21 mouse cellular contexts compared by ENCODE assay signal in the genomic region with DNA sequence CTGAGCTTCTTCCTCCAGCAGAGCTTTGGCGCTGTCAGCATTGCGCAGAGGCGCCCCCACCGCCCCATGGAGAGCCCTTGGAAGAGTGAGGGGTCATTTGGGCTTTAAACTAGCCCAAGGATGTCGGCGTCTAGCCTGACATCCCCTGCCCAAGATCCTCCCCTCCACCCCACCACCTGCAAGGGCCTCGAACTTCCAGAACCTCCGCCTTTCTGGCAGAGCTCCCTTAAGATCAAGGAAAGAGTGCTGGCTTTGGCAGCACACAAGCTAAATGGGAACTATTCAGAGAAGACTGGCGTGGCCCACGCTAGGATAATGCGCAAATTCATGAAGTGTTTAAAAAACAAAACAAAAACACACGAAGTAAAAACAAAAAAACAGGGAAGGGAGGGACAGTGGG. TPM values are rescaled to one million over a fixed set of nuclear protein-coding genes. Genes with fewer than 3 reads are reported as not detected.
DNase-seq lines count a peak whose midpoint lies in the region; ATAC-seq lines count a peak whose summit lies in the region.
"Had no signal": no experiment of that assay in that cellular context is flagged by ENCODE, and none has a peak within 500 bp of the region (broad histone marks: within the 10 kb centered on the region; RNA-seq: fewer than 3 reads in every experiment).

No protein-coding gene starts in this region.

- 0 out of 2 replicates have a peak, but pooled peaks have one; percentile 28 for ATAC-seq in hindbrain, embryonic 13.5 days (ENCODE audit: low FRiP score)
- ATAC-seq in midbrain, embryonic 13.5 days: no peak; the same call in 1 of the 2 replicates
- no peak for ATAC-seq in erythroid progenitor cell, adult 5-6 weeks (replicated peaks; ENCODE audit: low FRiP score, poor library complexity, severe bottlenecking)
- ATAC-seq: intestine, postnatal 0 days; liver, embryonic 12.5 days had no signal

- H3K27me3 ChIP-seq in heart, embryonic 10.5 days (ENCODE audit: insufficient read depth, poor library complexity, severe bottlenecking): peaks cover 69% of the 10 kb centered on the region
- H3K27me3 ChIP-seq in hindbrain, embryonic 13.5 days: peaks cover 87% of the 10 kb centered on the region
- peaks cover 48% of the 10 kb centered on the region for H3K27me3 ChIP-seq in midbrain, embryonic 13.5 days

- 28% methylated on average over 12 of the region's 12 CpGs for WGBS in heart, embryonic 10.5 days
- WGBS in hindbrain, embryonic 13.5 days: 11% methylated on average over 12 of the region's 12 CpGs
- 20% methylated on average over 12 of the region's 12 CpGs for WGBS in midbrain, embryonic 13.5 days

- peaks cover 20% of the 10 kb centered on the region for H3K4me1 ChIP-seq in heart, embryonic 10.5 days
- peaks cover 13% of the 10 kb centered on the region for H3K4me1 ChIP-seq in hindbrain, embryonic 13.5 days (replicated peaks)
- H3K4me1 ChIP-seq in midbrain, embryonic 13.5 days (replicated peaks): peaks cover 53% of the 10 kb centered on the region

- H3K4me2 ChIP-seq in hindbrain, embryonic 13.5 days: no peak overlapping the region
- H3K4me2 ChIP-seq in midbrain, embryonic 13.5 days (replicated peaks): peak overlapping the region; percentile 39
- H3K4me2 ChIP-seq: lung, embryonic 15.5 days had no signal

- DNase-seq in heart, embryonic 10.5 days (ENCODE audit: low spot score): no peak
- DNase-seq in heart, postnatal 25 days (ENCODE audit: low spot score): no peak
- DNase-seq in ES-CJ7 (ENCODE audit: low read depth, low spot score): peak; percentile 64
- no peak for DNase-seq in spleen, adult 12 weeks (ENCODE audit: low spot score)
- no peak for DNase-seq in thymus, adult 18-20 months
- DNase-seq: adrenal gland, postnatal 25 days; cerebellum, adult 9-11 months; kidney, postnatal 14 days had no signal

- peak overlapping the region; percentile 36 for H3K4me3 ChIP-seq in heart, embryonic 10.5 days
- no peak overlapping the region for H3K4me3 ChIP-seq in hindbrain, embryonic 13.5 days
- H3K4me3 ChIP-seq in midbrain, embryonic 13.5 days (replicated peaks): no peak overlapping the region
- H3K4me3 ChIP-seq: forebrain, embryonic 12.5 days; liver, embryonic 12.5 days; lung, embryonic 15.5 days; myocyte had no signal

- H3K9me3 ChIP-seq in heart, embryonic 10.5 days: no peaks in the 10 kb centered on the region
- no peaks in the 10 kb centered on the region for H3K9me3 ChIP-seq in hindbrain, embryonic 13.5 days
- H3K9me3 ChIP-seq in midbrain, embryonic 13.5 days: no peaks in the 10 kb centered on the region
- H3K9me3 ChIP-seq: embryonic facial prominence, embryonic 12.5 days; forebrain, embryonic 12.5 days; G1E; liver, embryonic 12.5 days; lung, embryonic 15.5 days had no signal

- intact Hi-C loops in heart, postnatal 25 days (cut with DNase I): no loop called here

- no peak overlapping the region for H3K27ac ChIP-seq in heart, embryonic 10.5 days
- H3K27ac ChIP-seq in hindbrain, embryonic 13.5 days: no peak overlapping the region
- 0 out of 2 replicates have a peak overlapping the region, but pooled peaks have one; percentile 32 for H3K27ac ChIP-seq in midbrain, embryonic 13.5 days
- H3K27ac ChIP-seq: embryonic facial prominence, embryonic 12.5 days; forebrain, embryonic 12.5 days; liver, embryonic 12.5 days; lung, embryonic 15.5 days had no signal

- H3K9ac ChIP-seq in hindbrain, embryonic 13.5 days: no peak overlapping the region
- no peak overlapping the region for H3K9ac ChIP-seq in midbrain, embryonic 13.5 days (replicated peaks)
- H3K9ac ChIP-seq: embryonic facial prominence, embryonic 12.5 days; forebrain, embryonic 12.5 days; liver, embryonic 12.5 days; lung, embryonic 15.5 days had no signal

- no peaks in the 10 kb centered on the region for H3K36me3 ChIP-seq in heart, embryonic 10.5 days
- H3K36me3 ChIP-seq in hindbrain, embryonic 13.5 days: no peaks in the 10 kb centered on the region
- H3K36me3 ChIP-seq in midbrain, embryonic 13.5 days: no peaks in the 10 kb centered on the region
- H3K36me3 ChIP-seq: embryonic facial prominence, embryonic 12.5 days; forebrain, embryonic 12.5 days; G1E; liver, embryonic 12.5 days; lung, embryonic 15.5 days had no signal

RNA-seq across cellular contexts. Expression of a gene that starts 21.4 kb away (rescaled TPM):
- polyA plus RNA-seq in heart, embryonic 10.5 days (2016; fragmentation: Nextera tagmentation; extraction: Ambion mirVana): 0.20 and 0.57 TPM in 2 replicates
- total RNA-seq in heart, postnatal 25 days (2021): not detected
- polyA plus RNA-seq in hindbrain, embryonic 13.5 days (2015; fragmentation: Nextera tagmentation; extraction: Ambion mirVana): 22.8 and 24.1 TPM in 2 replicates
- 133 and 155 TPM in 2 replicates for polyA plus RNA-seq in midbrain, embryonic 13.5 days (2015; fragmentation: Nextera tagmentation; extraction: Ambion mirVana)
- total RNA-seq in erythroid progenitor cell, adult 5-6 weeks (2015; ENCODE audit: low replicate concordance): not detected in 2 replicates
- not detected in 2 replicates for total RNA-seq in erythroid progenitor cell, adult 5-6 weeks (2017; ENCODE audit: low replicate concordance)
- total RNA-seq: adrenal gland, postnatal 25 days; megakaryocyte progenitor cell, adult 5-6 weeks had no signal
- polyA plus RNA-seq: G1E; gonadal fat pad, adult 2 months; heart, postnatal 0 days; intestine, postnatal 0 days; liver, embryonic 12.5 days; lung, embryonic 15.5 days; myocyte had no signal

Comparison
In these comparisons a context has a peak if more than half of its experiments do, and no peak if none do; other contexts are left out.
1. RNA of a gene that starts 21.4 kb away (polyA plus RNA-seq): 133 to 155 TPM in midbrain, embryonic 13.5 days and 22.8 to 24.1 TPM in hindbrain, embryonic 13.5 days; 0.20 to 0.57 TPM in heart, embryonic 10.5 days; every median in the first group is over 10 times any median in the second.